Mouse (Mus musculus) spleen, postnatal 4 days (tissue): ENCODE data around the gene 4930426L09Rik.

Experiments used
- DNase-seq, 2 experiments: peaks; one replicate each; pipeline ENCODE4 v3.0.0; 2022; ENCODE audit warnings: low spot score in 2 of 2

Gene 4930426L09Rik

DNA sequence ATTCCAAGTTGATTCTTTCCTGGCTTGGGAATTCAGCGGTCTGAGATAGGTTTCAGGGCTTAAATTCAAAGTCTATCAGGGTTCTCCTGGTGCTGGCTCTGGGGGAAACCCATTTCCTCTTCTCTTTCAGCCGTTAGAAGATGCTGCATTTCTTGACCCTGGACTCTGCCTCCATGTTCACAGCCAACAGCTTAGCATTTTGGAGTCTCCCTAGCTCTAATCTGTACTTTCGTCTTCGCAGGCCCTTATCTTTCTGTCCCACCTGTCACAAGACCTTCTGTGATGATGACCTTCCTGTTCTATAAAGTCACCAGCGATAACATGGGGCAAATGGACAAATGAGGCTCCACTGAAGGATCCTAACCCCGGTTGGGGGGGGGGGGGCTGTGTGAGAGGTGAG, 13.3 kb downstream of the 4930426L09Rik start:
- peak; percentile 59 to 65 for DNase-seq

DNA sequence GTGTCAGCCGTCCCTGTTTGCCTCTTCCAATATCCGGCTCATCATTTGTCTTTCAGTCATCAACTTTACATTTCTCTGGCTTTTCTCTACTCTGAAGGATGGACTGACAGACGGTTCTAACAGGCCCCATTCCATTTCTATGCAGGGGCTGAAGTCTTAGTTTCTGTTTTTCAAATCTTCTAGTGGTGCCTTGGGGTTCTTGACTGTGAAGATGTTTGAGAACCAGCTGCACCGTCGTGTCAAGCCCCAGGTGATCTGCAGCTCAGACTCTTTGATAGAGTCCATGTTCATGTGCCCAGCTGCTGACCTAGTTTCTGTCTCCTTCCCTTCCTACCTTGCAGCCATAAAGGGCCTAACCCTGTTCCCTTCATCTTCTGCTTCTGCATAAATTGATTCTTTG, 18.2 kb downstream of the 4930426L09Rik start:
- DNase-seq: no peak

DNA sequence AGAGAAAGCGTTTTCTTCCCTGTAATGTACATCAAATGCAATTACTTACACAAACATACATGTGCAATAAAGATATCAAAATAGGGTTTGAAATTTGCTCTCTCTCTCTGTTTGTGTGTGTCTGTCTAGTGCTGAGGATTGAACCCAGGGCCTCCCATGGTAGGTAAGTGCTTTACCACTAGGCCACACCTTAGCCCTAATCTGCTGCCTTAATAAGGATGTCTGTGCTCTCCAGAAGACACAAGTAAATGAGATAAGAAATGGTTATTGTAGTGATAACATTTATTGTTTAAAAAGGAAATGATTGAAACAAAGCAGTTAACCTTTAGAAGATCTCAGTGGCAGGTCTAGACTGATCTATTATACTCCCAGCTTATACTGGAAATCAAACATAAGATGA, 18.7 kb downstream of the 4930426L09Rik start:
- no peak for DNase-seq

DNA sequence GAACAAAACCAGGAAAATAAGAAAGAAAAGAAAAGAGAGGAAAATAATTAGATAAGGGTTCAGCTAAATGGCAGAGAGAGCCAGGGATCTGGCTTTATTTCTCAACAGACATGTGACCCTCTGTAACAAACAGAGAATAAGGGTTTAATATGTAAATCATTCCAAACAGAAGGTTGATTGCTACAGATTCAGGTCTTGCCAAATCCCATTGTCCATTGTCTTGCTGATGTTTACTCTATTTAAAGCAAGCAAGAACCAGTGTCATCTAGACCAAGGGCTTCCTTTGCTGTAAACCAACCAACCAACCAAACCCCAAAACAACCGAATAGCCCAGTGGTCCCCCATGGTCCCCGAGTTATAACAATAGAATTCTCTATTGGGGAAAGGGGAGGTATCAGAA, 19.9 kb downstream of the 4930426L09Rik start:
- no peak for DNase-seq

DNA sequence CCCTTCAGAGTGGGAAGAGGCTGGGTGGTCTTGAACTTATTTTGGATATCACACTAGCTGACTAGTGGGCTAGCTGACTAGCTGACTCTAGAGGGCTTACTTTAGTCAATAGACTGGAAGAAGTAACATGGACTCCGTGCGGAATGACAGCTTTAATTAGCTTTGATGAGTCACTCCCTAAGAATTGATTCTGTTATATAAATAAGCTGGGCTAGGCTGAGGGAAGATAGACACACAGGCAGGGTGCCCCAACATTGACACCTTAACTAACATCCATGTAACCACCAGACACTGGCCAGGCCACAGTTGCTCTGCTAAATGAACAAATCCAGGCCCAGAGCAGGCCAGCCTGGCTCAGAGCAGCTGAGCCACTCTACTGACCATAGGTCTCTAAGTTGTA, 26.7 kb downstream of the 4930426L09Rik start:
- DNase-seq: no peak

DNA sequence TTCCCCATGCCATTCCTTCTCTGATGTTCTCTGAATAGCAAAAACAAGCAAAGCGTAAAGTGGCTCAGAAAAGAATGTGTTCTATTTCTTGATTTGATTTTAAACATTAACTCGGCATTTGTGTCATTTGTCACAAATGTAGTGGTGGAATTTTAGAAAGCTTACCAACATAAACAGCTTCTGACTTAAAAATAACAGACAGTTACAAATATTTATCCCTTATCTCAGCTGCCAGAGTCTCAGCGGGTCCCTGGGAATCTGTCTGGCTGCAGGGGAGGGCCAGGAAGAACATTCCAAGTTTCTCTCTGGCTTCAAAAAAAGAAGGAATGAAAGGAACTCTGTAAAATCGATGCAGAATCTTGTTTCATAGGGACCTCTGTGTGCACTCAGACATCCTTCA, 39.3 kb downstream of the 4930426L09Rik start:
- DNase-seq: no peak

DNA sequence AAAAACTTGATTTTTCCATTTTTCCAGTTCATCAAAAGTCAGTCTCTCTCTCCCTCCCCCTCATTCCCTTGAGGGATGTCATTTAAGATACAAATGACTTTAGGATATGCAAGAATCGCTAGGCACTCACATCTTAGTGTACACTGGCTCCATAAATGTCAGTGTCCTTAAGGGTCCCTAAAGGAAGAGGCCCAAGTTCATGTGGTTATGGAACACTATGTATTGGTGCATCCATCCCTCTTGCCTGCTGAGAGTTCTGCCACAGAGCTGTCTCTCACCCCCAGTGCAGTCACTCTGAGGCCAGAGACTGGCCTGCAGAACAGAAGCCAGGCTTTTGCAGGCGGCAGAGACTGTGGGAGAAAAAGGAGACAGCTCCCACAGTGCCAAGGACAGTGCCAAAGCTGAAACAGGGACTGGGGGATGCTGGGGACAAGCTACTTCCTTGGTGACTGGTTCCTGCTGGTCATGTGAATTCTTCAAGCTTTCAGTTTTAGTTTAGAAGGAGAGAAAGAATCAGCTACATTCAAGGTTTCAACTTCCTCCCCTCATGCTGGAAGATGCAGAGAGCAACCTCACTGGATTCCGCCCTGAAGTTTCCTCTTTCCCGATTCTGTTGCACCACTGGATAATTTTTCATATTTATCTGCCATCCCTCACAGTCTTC, 39.9 kb downstream of the 4930426L09Rik start:
- no peak for DNase-seq

GRCm38 (mm10) chr2:19048225-19048624, 50.1 kb downstream of the 4930426L09Rik start:
- peak in 1 of 2 experiments; percentile 37 for DNase-seq

DNA sequence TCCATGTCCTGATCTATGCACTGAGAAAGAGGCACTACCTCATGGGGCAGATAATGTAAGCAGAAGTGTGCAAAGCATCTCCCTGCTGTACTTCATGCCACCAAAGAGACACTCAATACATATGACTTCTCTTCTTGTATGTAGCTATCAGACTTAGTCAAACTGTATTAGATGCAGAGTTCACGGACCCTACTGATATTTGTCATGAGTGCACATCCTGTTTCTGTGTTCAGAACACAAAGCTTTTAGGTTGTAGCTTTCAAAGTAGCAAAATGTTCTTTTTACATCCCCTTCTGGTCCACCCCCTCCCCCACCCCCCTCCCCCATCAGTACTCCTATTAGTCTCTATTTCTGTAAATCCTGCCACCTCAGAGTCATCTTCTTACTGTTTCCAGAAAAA, 51.2 kb downstream of the 4930426L09Rik start:
- no peak for DNase-seq
